Mouse (Mus musculus) small intestine, adult 2 months (tissue): ENCODE data around the gene Klhl36. TPM values are rescaled to one million over a fixed set of nuclear protein-coding genes. Genes with fewer than 3 reads are reported as not detected.

ENCODE experiments used
- H3K27ac ChIP-seq: fragments of 200-500 bp; 2 replicates; pipeline ENCODE4 v1.5.1; 2012; ENCODE audit warnings: low read depth, low read length, control low read depth, inconsistent platforms; ENCODE audit not compliant: insufficient read depth
- H3K27me3 ChIP-seq: fragments of 200-500 bp; 2 replicates; pipeline ENCODE4 v1.6.1; 2012; ENCODE audit warnings: mild to moderate bottlenecking, moderate library complexity, low read length, inconsistent platforms; ENCODE audit not compliant: control insufficient read depth, insufficient read depth
- H3K36me3 ChIP-seq: fragments of 200-500 bp; 2 replicates; pipeline ENCODE4 v1.6.1; 2012; ENCODE audit warnings: mild to moderate bottlenecking, low read length, control low read depth, inconsistent platforms; ENCODE audit not compliant: control insufficient read depth, insufficient read depth
- H3K4me1 ChIP-seq: fragments of 200-500 bp; 2 replicates; pipeline ENCODE4 v1.6.1; 2012; ENCODE audit warnings: low read length, inconsistent platforms, mixed read lengths; ENCODE audit not compliant: control insufficient read depth, insufficient read depth, insufficient read length
- H3K4me3 ChIP-seq: fragments of 200-500 bp; 2 replicates; pipeline ENCODE4 v1.5.1; 2012; ENCODE audit warnings: low read depth, mild to moderate bottlenecking, control low read depth, inconsistent platforms, low read length, moderate library complexity
- CTCF ChIP-seq: fragments of 200-500 bp; IDR thresholded peaks from 2 replicates; pipeline ENCODE4 v1.5.1; 2012; ENCODE audit warnings: low read depth, mild to moderate bottlenecking, control low read depth, inconsistent platforms, low read length, moderate library complexity, mixed read lengths; ENCODE audit not compliant: insufficient replicate concordance, insufficient read length; ENCODE audit errors: extremely low read depth
- POLR2A ChIP-seq: fragments of 200-500 bp; IDR thresholded peaks from 2 replicates; pipeline ENCODE4 v1.6.1; 2012; ENCODE audit warnings: low read depth, mild to moderate bottlenecking, control low read depth, inconsistent platforms, low read length, moderate library complexity
- WGBS: fragments of 180-500 bp; shearing (Covaris S2); methylation state at CpG from one replicate; pipeline ENCODE4 v1.1.7; 2018; 5-methylcytosine and 5-hydroxymethylcytosine counted together
- polyA plus RNA-seq: library from polyadenylated mRNA; depleted of rRNA; stranded (reverse); fragments of >200 nt; gene quantifications from 2 replicates; pipeline ENCODE4 v1.2.3, GENCODE M21; 2012

The Klhl36 gene
- polyA plus RNA-seq, 1 experiment: 23.8 TPM

DNA sequence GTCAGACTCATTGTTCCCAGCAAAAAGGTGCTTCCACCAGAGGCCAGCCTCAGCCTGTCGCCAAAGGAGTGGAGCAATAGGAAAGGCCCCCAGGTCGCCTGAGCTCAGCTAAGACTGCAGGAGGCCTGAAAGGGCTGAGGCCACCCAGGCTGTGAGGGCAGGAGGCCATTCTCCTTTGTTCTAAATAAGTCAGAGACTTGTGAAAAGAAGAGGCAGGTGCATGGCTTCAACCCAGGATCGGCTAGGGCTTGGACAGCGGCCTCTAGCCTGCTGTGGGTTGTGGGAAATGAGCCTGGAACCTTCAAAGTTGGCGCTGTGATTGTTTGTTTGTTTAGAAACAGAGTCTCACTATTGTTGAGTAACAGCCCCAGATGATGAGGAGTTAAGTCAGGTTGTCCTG, 8.0 kb upstream of the Klhl36 start:
- H3K27me3 ChIP-seq: no peaks in the 10 kb centered on the region
- H3K36me3 ChIP-seq: no peaks in the 10 kb centered on the region
- no peaks in the 10 kb centered on the region for H3K4me1 ChIP-seq
- TF ChIP-seq POLR2A: no peak
- no peak for TF ChIP-seq CTCF
- no peak overlapping the region for H3K4me3 ChIP-seq
- no peak overlapping the region for H3K27ac ChIP-seq
- 75% methylated on average over 5 of the region's 5 CpGs for WGBS

DNA sequence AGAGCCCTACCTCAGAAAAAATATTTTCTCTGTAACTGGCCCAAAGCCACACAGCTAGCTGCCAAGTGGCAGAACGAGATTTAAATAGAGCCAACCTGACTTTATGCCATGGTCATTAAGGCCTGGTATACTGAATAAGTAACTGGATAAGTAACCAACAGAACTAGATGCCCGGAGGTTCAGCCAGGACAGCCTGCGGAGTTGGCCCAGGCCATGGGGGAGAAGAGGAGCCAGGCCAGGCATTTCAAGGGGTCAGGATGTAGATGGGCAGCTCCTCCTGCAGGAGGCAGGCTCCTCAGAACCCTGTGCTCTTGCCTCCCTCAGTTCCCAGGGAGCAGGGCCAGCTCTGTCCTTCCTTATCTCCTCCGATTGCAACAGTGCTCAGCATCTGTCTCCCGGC, 6.4 kb upstream of the Klhl36 start:
- WGBS: 56% methylated on average over 5 of the region's 5 CpGs
- no peak overlapping the region for H3K4me3 ChIP-seq
- no peaks in the 10 kb centered on the region for H3K4me1 ChIP-seq
- no peaks in the 10 kb centered on the region for H3K27me3 ChIP-seq
- H3K36me3 ChIP-seq: no peaks in the 10 kb centered on the region
- no peak overlapping the region for H3K27ac ChIP-seq
- no peak for TF ChIP-seq POLR2A
- TF ChIP-seq CTCF: no peak

DNA sequence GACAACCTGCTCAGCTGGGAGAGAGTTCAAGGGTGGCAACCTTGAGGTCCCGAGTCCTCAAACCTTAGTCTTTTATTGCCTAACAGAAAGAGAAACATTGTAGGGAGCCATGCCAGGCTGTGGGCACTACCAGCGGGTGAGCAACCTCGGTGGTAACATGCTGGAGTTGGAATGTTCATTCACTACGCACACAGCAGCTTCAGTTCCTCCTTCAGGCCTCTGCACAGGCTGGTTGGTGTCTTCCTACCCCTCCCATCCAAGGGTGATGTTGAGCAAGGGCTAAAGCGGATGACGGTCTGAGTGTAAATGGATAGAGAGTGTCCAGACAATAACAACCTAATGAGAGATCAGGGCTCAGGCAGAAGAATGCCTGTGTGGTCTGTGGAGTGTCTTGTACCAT, 4.3 kb upstream of the Klhl36 start:
- TF ChIP-seq CTCF (no peak), POLR2A (no peak)
- Histone ChIP-seq H3K36me3 (no peaks in the 10 kb centered on the region), H3K4me3 (no peak overlapping the region), H3K4me1 (peaks cover 6% of the 10 kb centered on the region), H3K27me3 (no peaks in the 10 kb centered on the region), H3K27ac (no peak overlapping the region)
- WGBS: 58% methylated on average over 6 of the region's 6 CpGs

DNA sequence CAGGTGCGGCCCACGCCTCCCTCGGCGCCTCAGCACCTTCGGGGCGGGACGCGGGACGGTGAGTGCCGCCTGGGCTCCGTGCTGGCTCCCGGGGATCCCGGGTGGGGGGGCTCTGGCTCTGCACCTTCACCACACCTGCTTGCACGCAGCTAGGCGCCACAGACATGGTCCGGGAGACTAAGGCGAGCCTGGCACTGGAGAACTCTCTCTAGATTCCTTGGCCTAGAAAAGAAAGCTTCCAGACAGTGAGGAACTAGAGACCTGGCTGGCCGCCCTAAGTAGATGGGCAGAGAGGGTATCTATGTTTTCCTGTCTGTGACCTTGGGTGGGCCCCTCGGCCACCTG, 296 bp downstream of the Klhl36 start:
- 2% methylated on average over 19 of the region's 19 CpGs for WGBS
- Histone ChIP-seq H3K36me3 (0 out of 2 replicates have a peak, but pooled peaks cover 2% of the 10 kb centered on the region), H3K4me1 (peaks cover 6% of the 10 kb centered on the region), H3K4me3 (peak overlapping the region; percentile 77), H3K27ac (0 out of 2 replicates have a peak overlapping the region, but pooled peaks have one; percentile 7), H3K27me3 (no peaks in the 10 kb centered on the region)
- TF ChIP-seq POLR2A (no peak; the same call in 1 of the 2 replicates), CTCF (no peak)

DNA sequence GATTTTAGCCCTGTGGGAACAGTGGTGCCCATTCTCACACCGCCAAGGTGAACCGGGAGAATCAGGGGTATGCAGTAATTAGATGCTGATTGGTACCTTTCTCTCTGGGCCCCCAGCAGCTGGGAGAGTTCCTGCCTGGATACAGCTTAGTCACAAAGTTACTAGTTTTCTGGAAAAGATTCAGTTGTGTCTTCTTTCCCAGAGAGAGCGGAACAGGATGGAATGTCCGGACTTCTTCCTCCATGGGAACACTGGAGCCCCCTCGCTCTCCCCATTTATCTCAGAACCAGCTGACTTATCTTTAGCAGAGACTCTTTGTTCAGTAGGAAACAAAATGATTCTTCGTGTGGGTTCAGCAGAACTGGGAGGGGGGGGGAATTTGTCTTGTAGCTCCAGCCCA, 683 bp downstream of the Klhl36 start:
- 26% methylated on average over 6 of the region's 6 CpGs for WGBS
- TF ChIP-seq CTCF (no peak), POLR2A (no peak)
- Histone ChIP-seq H3K27ac (no peak overlapping the region), H3K27me3 (no peaks in the 10 kb centered on the region), H3K36me3 (0 out of 2 replicates have a peak, but pooled peaks cover 2% of the 10 kb centered on the region), H3K4me1 (peaks cover 6% of the 10 kb centered on the region), H3K4me3 (peak overlapping the region; percentile 77)

DNA sequence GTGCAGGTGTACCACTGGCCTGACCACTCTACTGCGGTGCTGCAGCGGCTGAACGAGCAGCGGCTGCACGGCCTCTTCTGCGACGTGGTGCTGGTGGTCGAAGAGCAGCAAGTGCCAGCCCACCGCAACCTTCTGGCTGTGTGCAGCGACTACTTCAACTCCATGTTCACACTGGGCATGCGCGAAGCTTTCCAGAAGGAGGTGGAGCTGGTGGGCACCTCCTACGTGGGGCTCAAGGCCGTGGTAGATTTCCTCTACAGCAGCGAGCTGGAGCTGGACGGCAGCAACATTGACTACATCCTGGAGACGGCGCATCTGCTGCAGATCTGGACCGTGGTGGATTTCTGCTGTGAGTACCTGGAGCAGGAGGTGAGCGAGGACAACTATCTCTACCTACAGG, 7.5 kb downstream of the Klhl36 start:
- WGBS: 92% methylated on average over 20 of the region's 20 CpGs
- Histone ChIP-seq H3K36me3 (peaks cover 23% of the 10 kb centered on the region), H3K4me3 (no peak overlapping the region), H3K27ac (no peak overlapping the region), H3K4me1 (no peaks in the 10 kb centered on the region), H3K27me3 (no peaks in the 10 kb centered on the region)
- TF ChIP-seq POLR2A: no peak
- no peak for TF ChIP-seq CTCF

DNA sequence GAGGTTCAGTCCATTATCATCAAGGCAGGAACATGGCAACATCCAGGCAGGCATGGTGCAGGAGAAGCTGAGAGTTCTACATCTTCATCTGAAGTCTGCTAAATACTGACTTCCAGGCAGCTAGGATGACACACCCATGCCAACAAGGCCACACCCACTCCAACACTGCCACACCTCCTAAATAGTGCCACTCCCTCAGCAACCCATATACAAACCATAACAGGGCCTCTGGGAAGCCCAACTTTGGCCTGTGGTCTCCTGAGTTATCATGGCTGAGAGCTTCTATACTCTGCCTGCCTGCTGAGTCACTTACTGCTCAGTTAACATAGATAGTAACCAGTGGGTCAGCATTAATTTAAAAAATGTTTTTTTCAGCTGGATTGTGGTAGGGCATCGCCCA, 11.1 kb downstream of the Klhl36 start:
- no peaks in the 10 kb centered on the region for H3K27me3 ChIP-seq
- WGBS: 100% methylated on average over 1 of the region's 1 CpGs
- no peak overlapping the region for H3K27ac ChIP-seq
- no peaks in the 10 kb centered on the region for H3K4me1 ChIP-seq
- H3K36me3 ChIP-seq: peaks cover 21% of the 10 kb centered on the region
- TF ChIP-seq CTCF: no peak
- no peak for TF ChIP-seq POLR2A
- H3K4me3 ChIP-seq: no peak overlapping the region

DNA sequence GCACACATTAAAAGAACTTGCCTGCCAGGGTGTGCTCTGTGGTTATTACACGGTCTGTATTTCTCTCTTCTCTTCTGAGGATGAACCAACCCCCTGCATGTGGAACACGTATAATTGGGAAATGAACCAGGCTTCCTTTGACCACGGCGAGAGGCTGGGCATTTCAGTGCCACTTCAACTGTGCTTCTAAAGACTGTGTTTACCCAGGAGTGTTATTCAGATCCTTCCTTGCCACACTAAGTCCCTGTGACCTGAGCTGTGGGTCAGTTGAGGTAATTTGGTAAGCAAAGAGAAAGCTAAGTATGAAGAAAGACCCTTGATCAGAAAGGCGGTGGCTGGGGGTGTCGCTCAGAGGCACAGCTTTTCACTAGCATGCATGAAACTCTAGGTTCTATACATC, 19.2 kb downstream of the Klhl36 start:
- no peaks in the 10 kb centered on the region for H3K27me3 ChIP-seq
- no peaks in the 10 kb centered on the region for H3K36me3 ChIP-seq
- peaks cover 9% of the 10 kb centered on the region for H3K4me1 ChIP-seq
- no peak overlapping the region for H3K27ac ChIP-seq
- no peak overlapping the region for H3K4me3 ChIP-seq
- WGBS: 71% methylated on average over 6 of the region's 6 CpGs
- TF ChIP-seq CTCF (no peak), POLR2A (no peak)
